Mouse (Mus musculus) limb, embryonic 12.5 days (tissue): ENCODE data around the gene Asgr1. TPM values are rescaled to one million over a fixed set of nuclear protein-coding genes. Genes with fewer than 3 reads are reported as not detected.
A peak's percentile ranks its signal among the peaks of the same experiment; 100 is the strongest.
"Not testable (repeated sequence)": the region's sequence is repeated elsewhere in the genome, so short reads cannot be mapped to it uniquely, and the experiment has no call there.

ENCODE experiments used
- ATAC-seq: fragments of 200-750 bp; cut with Nextera tagmentation; 2 replicates; pipeline ENCODE4 v1.8.0; 2017; ENCODE audit warnings: low read depth, moderate TSS enrichment; ENCODE audit not compliant: insufficient number of reproducible peaks, insufficient read depth, low FRiP score, low TSS enrichment
- H3K27ac ChIP-seq: fragments of 300-500 bp; sonication (generic); 2 replicates; pipeline ENCODE4 v1.5.1; 2016; ENCODE audit warnings: mild to moderate bottlenecking, moderate library complexity
- H3K27me3 ChIP-seq: fragments of 300-500 bp; sonication (generic); 2 replicates; pipeline ENCODE4 v1.6.1; 2016; ENCODE audit warnings: mild to moderate bottlenecking, moderate library complexity
- H3K36me3 ChIP-seq: fragments of 300-500 bp; sonication (generic); 2 replicates; pipeline ENCODE4 v1.6.1; 2016; ENCODE audit warnings: mild to moderate bottlenecking, moderate library complexity
- H3K4me1 ChIP-seq: fragments of 300-500 bp; sonication (generic); replicated peaks from 2 replicates; pipeline ENCODE4 v1.6.1; 2016
- H3K4me2 ChIP-seq: fragments of 300-500 bp; sonication (generic); 2 replicates; pipeline ENCODE4 v1.6.1; 2016; ENCODE audit warnings: mild to moderate bottlenecking, moderate library complexity
- H3K4me3 ChIP-seq: fragments of 300-500 bp; sonication (generic); replicated peaks from 2 replicates; pipeline ENCODE4 v1.5.1; 2016; ENCODE audit warnings: mild to moderate bottlenecking
- H3K9ac ChIP-seq: fragments of 300-500 bp; sonication (generic); replicated peaks from 2 replicates; pipeline ENCODE4 v1.6.1; 2016; ENCODE audit warnings: mild to moderate bottlenecking, moderate library complexity
- H3K9me3 ChIP-seq: fragments of 300-500 bp; sonication (generic); 2 replicates; pipeline ENCODE4 v1.6.1; 2016; ENCODE audit warnings: mild to moderate bottlenecking, moderate library complexity
- WGBS: fragments of 180-500 bp; shearing (Covaris S2); methylation state at CpG from one replicate; pipeline ENCODE4 v1.1.7; 2016; 5-methylcytosine and 5-hydroxymethylcytosine counted together
- polyA plus RNA-seq: library from polyadenylated mRNA; unstranded; fragments of >200 nt; fragmentation: Nextera tagmentation; extraction: Ambion mirVana; gene quantifications from 2 replicates; pipeline ENCODE4 v1.2.1, GENCODE M21; 2016

Gene Asgr1
- polyA plus RNA-seq = 1.5 and 2.3 TPM in 2 replicates

GRCm38 (mm10) chr11:70053898-70054570 is at the start of gene Asgr1:
TSS of gene Asgr1 (plus strand) at chr11:70054085.
- 78% methylated on average over 10 of the region's 10 CpGs for WGBS
- Histone ChIP-seq H3K9ac (no peak within 1 kb of the TSS), H3K4me1 (peaks cover 24% of the 10 kb centered on the region), H3K9me3 (no peaks in the 10 kb centered on the region), H3K36me3 (no peaks in the 10 kb centered on the region), H3K27ac (0 out of 2 replicates have a peak within 1 kb of the TSS, but pooled peaks have one; percentile 17), H3K4me2 (no peak within 1 kb of the TSS), H3K4me3 (no peak within 1 kb of the TSS), H3K27me3 (0 out of 2 replicates have a peak, but pooled peaks cover 7% of the 10 kb centered on the region)
- ATAC-seq = no peak

- Histone ChIP-seq H3K27ac (no peak overlapping the region), H3K36me3 (peaks cover 63% of the 10 kb centered on the region), H3K4me2 (no peak overlapping the region), H3K4me1 (peaks cover 26% of the 10 kb centered on the region), H3K4me3 (no peak overlapping the region), H3K9ac (no peak overlapping the region), H3K9me3 (no peaks in the 10 kb centered on the region), H3K27me3 (no peaks in the 10 kb centered on the region)
- ATAC-seq = no peak
- 65% methylated on average over 5 of the region's 5 CpGs for WGBS
These were observed 48.4 kb upstream of the Asgr1 start for GRCm38 (mm10) chr11:70005521-70005920.

- ATAC-seq = no peak
- peaks cover 16% of the 10 kb centered on the region for H3K4me1 ChIP-seq
- no peak overlapping the region for H3K4me2 ChIP-seq
- H3K27me3 ChIP-seq = no peaks in the 10 kb centered on the region
- H3K9ac ChIP-seq = no peak overlapping the region
- peaks cover 92% of the 10 kb centered on the region for H3K36me3 ChIP-seq
- no peaks in the 10 kb centered on the region for H3K9me3 ChIP-seq
- H3K4me3 ChIP-seq = no peak overlapping the region
- WGBS = 91% methylated on average over 6 of the region's 6 CpGs
- H3K27ac ChIP-seq = no peak overlapping the region
These were observed 43.9 kb upstream of the Asgr1 start for GRCm38 (mm10) chr11:70010033-70010432.

- Histone ChIP-seq H3K4me2 (no peak overlapping the region), H3K36me3 (peaks cover 87% of the 10 kb centered on the region), H3K9ac (no peak overlapping the region), H3K4me3 (no peak overlapping the region), H3K27ac (no peak overlapping the region), H3K9me3 (no peaks in the 10 kb centered on the region), H3K27me3 (no peaks in the 10 kb centered on the region), H3K4me1 (peaks cover 16% of the 10 kb centered on the region)
- no peak for ATAC-seq
- 87% methylated on average over 12 of the region's 12 CpGs for WGBS
These were observed 43.3 kb upstream of the Asgr1 start for GRCm38 (mm10) chr11:70010548-70010947.

- no peak for ATAC-seq
- Histone ChIP-seq H3K9me3 (no peaks in the 10 kb centered on the region), H3K27ac (no peak overlapping the region), H3K4me3 (no peak overlapping the region), H3K9ac (no peak overlapping the region), H3K36me3 (peaks cover 83% of the 10 kb centered on the region), H3K27me3 (no peaks in the 10 kb centered on the region), H3K4me1 (peaks cover 16% of the 10 kb centered on the region), H3K4me2 (no peak overlapping the region)
- WGBS = 94% methylated on average over 10 of the region's 10 CpGs
These were observed 42.9 kb upstream of the Asgr1 start for GRCm38 (mm10) chr11:70010961-70011360.

GRCm38 (mm10) chr11:70012931-70013330 is 41.0 kb upstream of the Asgr1 start:
- no peaks in the 10 kb centered on the region for H3K9me3 ChIP-seq
- no peak for ATAC-seq
- no peak overlapping the region for H3K4me2 ChIP-seq
- no peak overlapping the region for H3K27ac ChIP-seq
- peaks cover 63% of the 10 kb centered on the region for H3K36me3 ChIP-seq
- H3K9ac ChIP-seq = no peak overlapping the region
- no peaks in the 10 kb centered on the region for H3K27me3 ChIP-seq
- 87% methylated on average over 9 of the region's 9 CpGs for WGBS
- no peak overlapping the region for H3K4me3 ChIP-seq
- peaks cover 25% of the 10 kb centered on the region for H3K4me1 ChIP-seq

- WGBS = 87% methylated on average over 3 of the region's 3 CpGs
These were observed 40.5 kb upstream of the Asgr1 start for GRCm38 (mm10) chr11:70013408-70013807.

GRCm38 (mm10) chr11:70014051-70014450 is 39.8 kb upstream of the Asgr1 start:
- 0 out of 2 replicates have a peak overlapping the region, but pooled peaks have one; percentile 67 for H3K27ac ChIP-seq
- peak overlapping the region; percentile 57 for H3K4me3 ChIP-seq
- H3K4me2 ChIP-seq = peak overlapping the region; percentile 85
- ATAC-seq = no peak
- no peaks in the 10 kb centered on the region for H3K27me3 ChIP-seq
- peaks cover 52% of the 10 kb centered on the region for H3K36me3 ChIP-seq
- H3K4me1 ChIP-seq = peaks cover 31% of the 10 kb centered on the region
- WGBS = 48% methylated on average over 5 of the region's 5 CpGs
- peak overlapping the region; percentile 70; the same call in 1 of the 2 replicates for H3K9ac ChIP-seq
- no peaks in the 10 kb centered on the region for H3K9me3 ChIP-seq

More at GRCm38 (mm10) chr11:70013408-70013807, 40.5 kb upstream of the Asgr1 start:
- no peaks in the 10 kb centered on the region for H3K9me3 ChIP-seq
- ATAC-seq = no peak
- H3K9ac ChIP-seq = no peak overlapping the region
- no peak overlapping the region for H3K4me3 ChIP-seq
- peaks cover 26% of the 10 kb centered on the region for H3K4me1 ChIP-seq
- H3K27me3 ChIP-seq = no peaks in the 10 kb centered on the region
- H3K27ac ChIP-seq = no peak overlapping the region
- H3K36me3 ChIP-seq = peaks cover 58% of the 10 kb centered on the region
- no peak overlapping the region for H3K4me2 ChIP-seq

GRCm38 (mm10) chr11:70014880-70015558 is 38.9 kb upstream of the Asgr1 start, which contains the start of gene Acadvl:
TSS of gene Acadvl (minus strand) at chr11:70015411.
- Histone ChIP-seq H3K36me3 (peaks cover 42% of the 10 kb centered on the region), H3K27me3 (no peaks in the 10 kb centered on the region), H3K9ac (peak within 1 kb of the TSS; percentile 70), H3K27ac (peak within 1 kb of the TSS; percentile 67), H3K4me3 (peak within 1 kb of the TSS; percentile 57), H3K9me3 (no peaks in the 10 kb centered on the region), H3K4me2 (peak within 1 kb of the TSS; percentile 85), H3K4me1 (peaks cover 41% of the 10 kb centered on the region)
- WGBS = under 1% methylated on average over 35 of the region's 35 CpGs
- ATAC-seq = peak; percentile 42; the same call in 1 of the 2 replicates

- ATAC-seq = no peak
- H3K27ac ChIP-seq = no peak overlapping the region
- no peak overlapping the region for H3K9ac ChIP-seq
- peaks cover 35% of the 10 kb centered on the region for H3K36me3 ChIP-seq
- no peaks in the 10 kb centered on the region for H3K27me3 ChIP-seq
- WGBS = 66% methylated on average over 6 of the region's 6 CpGs
- H3K4me3 ChIP-seq = peak overlapping the region; percentile 57
- H3K4me1 ChIP-seq = peaks cover 48% of the 10 kb centered on the region
- H3K9me3 ChIP-seq = no peaks in the 10 kb centered on the region
- H3K4me2 ChIP-seq = peak overlapping the region; percentile 85
These were observed 38.2 kb upstream of the Asgr1 start for GRCm38 (mm10) chr11:70015677-70016076.

GRCm38 (mm10) chr11:70016177-70016576 is 37.7 kb upstream of the Asgr1 start:
- H3K27ac ChIP-seq, H3K4me2 ChIP-seq, H3K27me3 ChIP-seq, H3K9ac ChIP-seq, ATAC-seq, H3K9me3 ChIP-seq, H3K4me3 ChIP-seq: not testable (repeated sequence)
- Histone ChIP-seq H3K36me3 (peaks cover 30% of the 10 kb centered on the region), H3K4me1 (peaks cover 48% of the 10 kb centered on the region)
- WGBS = 89% methylated on average over 2 of the region's 2 CpGs
